Mouse (Mus musculus): Measurements from ENCODE around the gene Fam222b. TPM values are rescaled to one million over a fixed set of nuclear protein-coding genes. Genes with fewer than 3 reads are reported as not detected.
A peak's percentile ranks its signal among the peaks of the same experiment; 100 is the strongest.

Gene Fam222b
- total RNA-seq, 2 experiments from 2014 or later = 3.9 to 10.2 TPM

GRCm38 (mm10) chr11:78160675-78161074 lies 66.2 kb downstream of the Fam222b start:
- ATAC-seq (replicated peaks; ENCODE audit: low FRiP score, low TSS enrichment, poor library complexity, severe bottlenecking) = no peak

GRCm38 (mm10) chr11:78161169-78161568 lies 66.7 kb downstream of the Fam222b start:
- ATAC-seq (replicated peaks; ENCODE audit: low FRiP score, low TSS enrichment, poor library complexity, severe bottlenecking) = no peak

- no peak for ATAC-seq (replicated peaks; ENCODE audit: low FRiP score, low TSS enrichment, poor library complexity, severe bottlenecking)
Observed at GRCm38 (mm10) chr11:78161968-78162367, 67.5 kb downstream of the Fam222b start.

GRCm38 (mm10) chr11:78162504-78162903 lies 68.0 kb downstream of the Fam222b start:
- ATAC-seq (replicated peaks; ENCODE audit: low FRiP score, low TSS enrichment, poor library complexity, severe bottlenecking) = no peak

- no peak for ATAC-seq (replicated peaks; ENCODE audit: low FRiP score, low TSS enrichment, poor library complexity, severe bottlenecking)
Observed at GRCm38 (mm10) chr11:78163045-78163444, 68.6 kb downstream of the Fam222b start.

- no peak for ATAC-seq (replicated peaks; ENCODE audit: low FRiP score, low TSS enrichment, poor library complexity, severe bottlenecking)
Observed at GRCm38 (mm10) chr11:78163681-78164603, 69.5 kb downstream of the Fam222b start.

- ATAC-seq (replicated peaks; ENCODE audit: low FRiP score, low TSS enrichment, poor library complexity, severe bottlenecking) = no peak
Observed at GRCm38 (mm10) chr11:78164604-78164923, 70.1 kb downstream of the Fam222b start.

GRCm38 (mm10) chr11:78164924-78165760 lies 70.7 kb downstream of the Fam222b start, which contains the start of gene Traf4:
Gene Traf4 (minus strand): TSS chr11:78165589.
- ATAC-seq (replicated peaks; ENCODE audit: low FRiP score, low TSS enrichment, poor library complexity, severe bottlenecking) = peak; percentile 5; the same call in 1 of the 2 replicates

- ATAC-seq (replicated peaks; ENCODE audit: low FRiP score, low TSS enrichment, poor library complexity, severe bottlenecking) = peak; percentile 31
Observed at GRCm38 (mm10) chr11:78165761-78166109, 71.3 kb downstream of the Fam222b start.

- ATAC-seq (replicated peaks; ENCODE audit: low FRiP score, low TSS enrichment, poor library complexity, severe bottlenecking) = no peak
Observed at GRCm38 (mm10) chr11:78166161-78166560, 71.7 kb downstream of the Fam222b start.

- ATAC-seq (replicated peaks; ENCODE audit: low FRiP score, low TSS enrichment, poor library complexity, severe bottlenecking) = no peak
Observed at GRCm38 (mm10) chr11:78166640-78167039, 72.2 kb downstream of the Fam222b start.

- ATAC-seq (replicated peaks; ENCODE audit: low FRiP score, low TSS enrichment, poor library complexity, severe bottlenecking) = no peak
Observed at GRCm38 (mm10) chr11:78167257-78167959, 72.9 kb downstream of the Fam222b start.

GRCm38 (mm10) chr11:78168541-78169468 lies 74.3 kb downstream of the Fam222b start:
- ATAC-seq (replicated peaks; ENCODE audit: low FRiP score, low TSS enrichment, poor library complexity, severe bottlenecking) = peak; percentile 51

- ATAC-seq (replicated peaks; ENCODE audit: low FRiP score, low TSS enrichment, poor library complexity, severe bottlenecking) = no peak
Observed at GRCm38 (mm10) chr11:78170306-78170705, 75.8 kb downstream of the Fam222b start.

GRCm38 (mm10) chr11:78171328-78171727 lies 76.9 kb downstream of the Fam222b start:
- no peak for ATAC-seq (replicated peaks; ENCODE audit: low FRiP score, low TSS enrichment, poor library complexity, severe bottlenecking)

GRCm38 (mm10) chr11:78172034-78172747 lies 77.7 kb downstream of the Fam222b start:
- no peak for ATAC-seq (replicated peaks; ENCODE audit: low FRiP score, low TSS enrichment, poor library complexity, severe bottlenecking)

- no peak for ATAC-seq (replicated peaks; ENCODE audit: low FRiP score, low TSS enrichment, poor library complexity, severe bottlenecking)
Observed at GRCm38 (mm10) chr11:78172748-78173383, 78.4 kb downstream of the Fam222b start.

GRCm38 (mm10) chr11:78174506-78174905 lies 80.0 kb downstream of the Fam222b start:
- ATAC-seq (replicated peaks; ENCODE audit: low FRiP score, low TSS enrichment, poor library complexity, severe bottlenecking) = no peak
